Mouse (Mus musculus) lung, embryonic 14.5 days (tissue): ENCODE results near the gene Gkn2. TPM values are rescaled to one million over a fixed set of nuclear protein-coding genes. Genes with fewer than 3 reads are reported as not detected.

Experiments used
- ATAC-seq: fragments of 200-750 bp; cut with Nextera tagmentation; 2 replicates; pipeline ENCODE4 v1.8.0; 2017; ENCODE audit warnings: mild to moderate bottlenecking, moderate TSS enrichment, moderate library complexity; ENCODE audit not compliant: insufficient read depth
- DNase-seq: peaks from one replicate; pipeline ENCODE4 v3.0.0-alpha.2; 2015
- H3K27ac ChIP-seq: fragments of 300-500 bp; sonication (generic); 2 replicates; pipeline ENCODE4 v1.5.1; 2014; ENCODE audit warnings: low read depth, mild to moderate bottlenecking, moderate library complexity
- H3K27me3 ChIP-seq: fragments of 300-500 bp; sonication (generic); 2 replicates; pipeline ENCODE4 v1.6.1; 2014; ENCODE audit warnings: low read length, control low read depth; ENCODE audit not compliant: insufficient read depth
- H3K36me3 ChIP-seq: fragments of 300-500 bp; sonication (generic); 2 replicates; pipeline ENCODE4 v1.6.1; 2014; ENCODE audit warnings: control low read depth; ENCODE audit not compliant: insufficient read depth
- H3K4me1 ChIP-seq: fragments of 300-500 bp; sonication (generic); 2 replicates; pipeline ENCODE4 v1.6.1; 2014; ENCODE audit warnings: antibody characterized with exemption, control low read depth; ENCODE audit not compliant: insufficient read depth
- H3K4me2 ChIP-seq: fragments of 300-500 bp; sonication (generic); 2 replicates; pipeline ENCODE4 v1.6.1; 2014; ENCODE audit warnings: mild to moderate bottlenecking
- H3K4me3 ChIP-seq: fragments of 300-500 bp; sonication (generic); 2 replicates; pipeline ENCODE4 v1.5.1; 2014; ENCODE audit warnings: low read depth, low read length
- H3K9ac ChIP-seq: fragments of 300-500 bp; sonication (generic); 2 replicates; pipeline ENCODE4 v1.6.1; 2014
- H3K9me3 ChIP-seq: fragments of 300-500 bp; sonication (generic); 2 replicates; pipeline ENCODE4 v1.6.1; 2016; ENCODE audit warnings: low read depth, low read length, control low read depth
- CTCF ChIP-seq: IDR thresholded peaks from 2 replicates; pipeline ENCODE4 v1.5.1; 2016; ENCODE audit warnings: antibody characterized with exemption, low read depth
- WGBS: fragments of 180-500 bp; shearing (Covaris S2); extraction: QIAGEN DNeasy Blood & Tissue Kit; methylation state at CpG from one replicate; pipeline ENCODE4 v1.1.7; 2014; 5-methylcytosine and 5-hydroxymethylcytosine counted together
- polyA plus RNA-seq: library from polyadenylated mRNA; unstranded; fragments of >200 nt; fragmentation: Nextera tagmentation; extraction: Ambion mirVana; gene quantifications from 2 replicates; pipeline ENCODE4 v1.2.1, GENCODE M21; 2014

Gkn2 gene
- polyA plus RNA-seq, 1 experiment from 2014 or later, result not detected

GRCm38 (mm10) chr6:87399137-87399536 lies 26.0 kb downstream of the Gkn2 start:
- TF ChIP-seq CTCF, result peak; percentile 97
- H3K27me3 ChIP-seq, result no peaks in the 10 kb centered on the region
- H3K36me3 ChIP-seq, result no peaks in the 10 kb centered on the region
- no peak overlapping the region for H3K4me2 ChIP-seq
- no peaks in the 10 kb centered on the region for H3K9me3 ChIP-seq
- H3K4me3 ChIP-seq, result no peak overlapping the region
- H3K27ac ChIP-seq, result no peak overlapping the region
- 3% methylated on average over 5 of the region's 5 CpGs for WGBS
- no peak overlapping the region for H3K9ac ChIP-seq
- no peaks in the 10 kb centered on the region for H3K4me1 ChIP-seq
- no peak for ATAC-seq
- peak; percentile 93 for DNase-seq

GRCm38 (mm10) chr6:87399886-87400566 lies 26.9 kb downstream of the Gkn2 start:
- H3K4me1 ChIP-seq, result no peaks in the 10 kb centered on the region
- H3K4me2 ChIP-seq, result no peak overlapping the region
- H3K27ac ChIP-seq, result no peak overlapping the region
- no peak overlapping the region for H3K4me3 ChIP-seq
- no peaks in the 10 kb centered on the region for H3K36me3 ChIP-seq
- H3K9me3 ChIP-seq, result no peaks in the 10 kb centered on the region
- no peak for TF ChIP-seq CTCF
- DNase-seq, result peak; percentile 15
- no peak for ATAC-seq
- WGBS, result 53% methylated on average over 4 of the region's 4 CpGs
- no peak overlapping the region for H3K9ac ChIP-seq
- no peaks in the 10 kb centered on the region for H3K27me3 ChIP-seq

- Histone ChIP-seq H3K9me3 (no peaks in the 10 kb centered on the region), H3K27me3 (no peaks in the 10 kb centered on the region), H3K36me3 (no peaks in the 10 kb centered on the region), H3K4me1 (no peaks in the 10 kb centered on the region), H3K27ac (no peak overlapping the region), H3K4me3 (no peak overlapping the region), H3K9ac (no peak overlapping the region), H3K4me2 (no peak overlapping the region)
- 46% methylated on average over 6 of the region's 6 CpGs for WGBS
- no peak for TF ChIP-seq CTCF
- DNase-seq (no peak), ATAC-seq (no peak)
Observed at GRCm38 (mm10) chr6:87401456-87401855, 28.3 kb downstream of the Gkn2 start.

GRCm38 (mm10) chr6:87412011-87412410 lies 38.9 kb downstream of the Gkn2 start:
- H3K36me3 ChIP-seq, result no peaks in the 10 kb centered on the region
- no peak for DNase-seq
- no peak overlapping the region for H3K9ac ChIP-seq
- no peak for ATAC-seq
- no peaks in the 10 kb centered on the region for H3K4me1 ChIP-seq
- 36% methylated on average over 3 of the region's 3 CpGs for WGBS
- no peak overlapping the region for H3K4me3 ChIP-seq
- no peaks in the 10 kb centered on the region for H3K9me3 ChIP-seq
- H3K4me2 ChIP-seq, result no peak overlapping the region
- TF ChIP-seq CTCF, result no peak
- H3K27ac ChIP-seq, result no peak overlapping the region
- no peaks in the 10 kb centered on the region for H3K27me3 ChIP-seq

GRCm38 (mm10) chr6:87422304-87422703 lies 49.1 kb downstream of the Gkn2 start:
- H3K27me3 ChIP-seq, result no peaks in the 10 kb centered on the region
- no peak overlapping the region for H3K4me2 ChIP-seq
- no peaks in the 10 kb centered on the region for H3K36me3 ChIP-seq
- H3K9ac ChIP-seq, result no peak overlapping the region
- ATAC-seq (no peak), DNase-seq (no peak)
- no peak overlapping the region for H3K27ac ChIP-seq
- no peak for TF ChIP-seq CTCF
- no peaks in the 10 kb centered on the region for H3K9me3 ChIP-seq
- no peaks in the 10 kb centered on the region for H3K4me1 ChIP-seq
- 43% methylated on average over 7 of the region's 7 CpGs for WGBS
- H3K4me3 ChIP-seq, result no peak overlapping the region

GRCm38 (mm10) chr6:87424037-87424816 lies 51.1 kb downstream of the Gkn2 start:
- no peak overlapping the region for H3K9ac ChIP-seq
- no peaks in the 10 kb centered on the region for H3K4me1 ChIP-seq
- peak overlapping the region; percentile 43 for H3K4me2 ChIP-seq
- DNase-seq (peak; percentile 65), ATAC-seq (no peak)
- H3K9me3 ChIP-seq, result no peaks in the 10 kb centered on the region
- no peaks in the 10 kb centered on the region for H3K36me3 ChIP-seq
- H3K4me3 ChIP-seq, result no peak overlapping the region
- no peaks in the 10 kb centered on the region for H3K27me3 ChIP-seq
- H3K27ac ChIP-seq, result no peak overlapping the region
- 34% methylated on average over 19 of the region's 19 CpGs for WGBS
- TF ChIP-seq CTCF, result no peak; the same call in 1 of the 2 replicates

GRCm38 (mm10) chr6:87426954-87427353 lies 53.8 kb downstream of the Gkn2 start:
- TF ChIP-seq CTCF, result no peak
- Histone ChIP-seq H3K9ac (no peak overlapping the region), H3K9me3 (no peaks in the 10 kb centered on the region), H3K4me2 (no peak overlapping the region), H3K27ac (no peak overlapping the region), H3K36me3 (no peaks in the 10 kb centered on the region), H3K4me3 (no peak overlapping the region), H3K4me1 (no peaks in the 10 kb centered on the region), H3K27me3 (no peaks in the 10 kb centered on the region)
- no peak for ATAC-seq
- no peak for DNase-seq
- 62% methylated on average over 5 of the region's 5 CpGs for WGBS
